Mouse (Mus musculus) heart, postnatal 0 days (tissue): Measurements from ENCODE around the gene Col18a1. TPM values are rescaled to one million over a fixed set of nuclear protein-coding genes. Genes with fewer than 3 reads are reported as not detected.

Experiments
- ATAC-seq: fragments of 200-750 bp; cut with Nextera tagmentation; 2 replicates; pipeline ENCODE4 v1.8.0; 2017; ENCODE audit warnings: low read depth, moderate number of reproducible peaks, moderate library complexity; ENCODE audit not compliant: insufficient read depth
- DNase-seq: peaks from one replicate; pipeline ENCODE4 v3.0.0-alpha.2; 2016; ENCODE audit warnings: low spot score
- H3K27ac ChIP-seq: fragments of 300-500 bp; sonication (generic); 2 replicates; pipeline ENCODE4 v1.5.1; 2014; ENCODE audit warnings: low read depth, mild to moderate bottlenecking
- H3K27me3 ChIP-seq: fragments of 300-500 bp; sonication (generic); 2 replicates; pipeline ENCODE4 v1.6.1; 2014; ENCODE audit warnings: low read length, mixed read lengths; ENCODE audit not compliant: control insufficient read depth, insufficient read depth
- H3K36me3 ChIP-seq: fragments of 300-500 bp; sonication (generic); replicated peaks from 2 replicates; pipeline ENCODE4 v1.6.1; 2014; ENCODE audit warnings: low read length, mixed read lengths; ENCODE audit not compliant: control insufficient read depth, insufficient read depth
- H3K4me1 ChIP-seq: fragments of 300-500 bp; sonication (generic); 2 replicates; pipeline ENCODE4 v1.6.1; 2014; ENCODE audit warnings: antibody characterized with exemption; ENCODE audit not compliant: control insufficient read depth, insufficient read depth
- H3K4me2 ChIP-seq: fragments of 300-500 bp; sonication (generic); 2 replicates; pipeline ENCODE4 v1.6.1; 2014; ENCODE audit warnings: low read depth, mild to moderate bottlenecking, low read length, moderate library complexity
- H3K4me3 ChIP-seq: fragments of 300-500 bp; sonication (generic); 2 replicates; pipeline ENCODE4 v1.5.1; 2014; ENCODE audit warnings: low read depth, low read length
- H3K9ac ChIP-seq: fragments of 300-500 bp; sonication (generic); replicated peaks from 2 replicates; pipeline ENCODE4 v1.6.1; 2014; ENCODE audit warnings: low read depth, low read length, mixed read lengths
- H3K9me3 ChIP-seq: fragments of 300-500 bp; sonication (generic); replicated peaks from 2 replicates; pipeline ENCODE4 v1.6.1; 2016; ENCODE audit warnings: low read length; ENCODE audit not compliant: control insufficient read depth
- CTCF ChIP-seq: IDR thresholded peaks from 2 replicates; pipeline ENCODE4 v1.5.1; 2016; ENCODE audit warnings: antibody characterized with exemption, control low read depth, low read depth
- EP300 ChIP-seq: IDR thresholded peaks from 2 replicates; pipeline ENCODE4 v1.6.1; 2016; ENCODE audit warnings: antibody characterized with exemption, low read depth
- WGBS: fragments of 180-500 bp; shearing (Covaris S2); extraction: QIAGEN DNeasy Blood & Tissue Kit; methylation state at CpG from one replicate; pipeline ENCODE4 v1.1.7; 2014; 5-methylcytosine and 5-hydroxymethylcytosine counted together
- polyA plus RNA-seq: library from polyadenylated mRNA; unstranded; fragments of >200 nt; fragmentation: Nextera tagmentation; extraction: Ambion mirVana; gene quantifications from 2 replicates; pipeline ENCODE4 v1.2.1, GENCODE M21; 2015
- total RNA-seq: library from RNA; depleted of rRNA; stranded (reverse); fragments of >200 nt; gene quantifications from 2 replicates; pipeline ENCODE4 v1.2.3, GENCODE M21; 2014; ENCODE audit warnings: low replicate concordance

Col18a1 gene
- total and polyA plus RNA-seq, 2 experiments from 2014 or later, result 47.3 to 130 TPM

DNA sequence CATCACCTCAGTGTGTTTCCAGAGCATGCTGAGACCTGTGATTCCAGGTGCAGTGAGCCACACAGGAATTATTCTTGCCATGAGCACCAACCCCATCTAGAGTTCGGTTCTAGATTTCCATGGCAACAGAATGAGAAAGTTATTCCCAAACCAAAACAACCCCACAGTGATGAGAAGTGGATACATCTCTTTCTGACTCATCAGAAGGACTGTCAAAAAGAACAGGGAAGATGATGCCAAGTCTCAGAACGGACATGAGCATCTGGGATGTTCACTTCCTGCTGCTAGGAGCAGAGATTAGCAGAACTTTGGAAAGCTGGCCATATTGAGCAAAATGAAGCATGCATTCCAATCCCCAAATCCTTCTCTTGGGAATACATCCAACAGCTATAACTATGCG lies 13.8 kb upstream of the Col18a1 start:
- H3K36me3 ChIP-seq, result no peaks in the 10 kb centered on the region
- ATAC-seq, result no peak
- 0 out of 2 replicates have a peak, but pooled peaks cover 3% of the 10 kb centered on the region for H3K9me3 ChIP-seq
- H3K4me1 ChIP-seq, result no peaks in the 10 kb centered on the region
- TF ChIP-seq EP300 (no peak), CTCF (no peak)
- no peak for DNase-seq
- no peak overlapping the region for H3K4me2 ChIP-seq
- no peaks in the 10 kb centered on the region for H3K27me3 ChIP-seq
- H3K27ac ChIP-seq, result no peak overlapping the region
- WGBS, result 65% methylated on average over 3 of the region's 3 CpGs
- H3K4me3 ChIP-seq, result no peak overlapping the region
- no peak overlapping the region for H3K9ac ChIP-seq

DNA sequence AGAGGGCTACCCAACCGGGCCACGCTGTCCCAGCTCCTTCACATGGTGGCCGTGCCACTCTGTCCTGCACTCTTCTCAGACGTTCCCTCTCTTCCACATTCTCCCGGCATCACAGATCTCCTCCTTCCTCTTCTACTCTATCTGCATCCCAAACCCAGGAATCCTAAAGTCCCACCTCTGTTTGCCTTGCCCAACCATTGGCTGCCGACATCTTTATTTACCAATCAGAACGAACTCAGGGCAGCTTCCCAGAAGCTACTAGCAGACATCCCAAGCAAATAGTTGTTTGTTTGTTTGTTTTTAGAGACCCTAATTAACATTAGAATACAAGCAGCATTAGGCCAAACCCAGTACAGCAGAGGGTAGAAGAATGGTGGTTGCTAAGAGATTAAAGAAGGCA lies 12.3 kb upstream of the Col18a1 start:
- TF ChIP-seq EP300, result no peak
- TF ChIP-seq CTCF, result no peak
- Histone ChIP-seq H3K27me3 (no peaks in the 10 kb centered on the region), H3K9ac (no peak overlapping the region), H3K36me3 (no peaks in the 10 kb centered on the region), H3K27ac (no peak overlapping the region), H3K4me2 (no peak overlapping the region), H3K4me3 (no peak overlapping the region), H3K9me3 (no peaks in the 10 kb centered on the region), H3K4me1 (no peaks in the 10 kb centered on the region)
- ATAC-seq (no peak), DNase-seq (no peak)
- WGBS, result 80% methylated on average over 7 of the region's 7 CpGs

DNA sequence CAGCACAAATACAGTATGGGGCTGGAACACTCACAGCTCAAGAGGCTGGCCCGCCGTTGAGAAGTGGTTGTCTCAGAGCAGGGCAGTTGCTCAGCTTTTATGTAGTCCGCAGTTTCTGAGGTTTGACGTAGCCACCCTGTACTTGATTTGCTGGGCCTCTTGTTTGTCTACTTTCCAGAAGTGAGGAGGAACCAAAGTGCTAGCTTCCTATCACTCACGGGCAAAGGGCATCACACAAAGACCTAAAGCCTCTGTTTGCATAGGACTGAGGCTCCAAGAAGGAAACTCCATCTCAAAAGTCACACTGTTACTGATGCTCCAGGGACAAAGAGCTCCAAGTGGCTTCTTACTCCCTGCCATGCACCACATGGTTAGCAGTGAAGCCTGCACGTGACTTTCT lies 4.1 kb upstream of the Col18a1 start:
- Histone ChIP-seq H3K4me3 (no peak overlapping the region), H3K4me1 (peaks cover 10% of the 10 kb centered on the region; the same call in 1 of the 2 replicates), H3K36me3 (no peaks in the 10 kb centered on the region), H3K4me2 (no peak overlapping the region), H3K9me3 (no peaks in the 10 kb centered on the region), H3K27ac (no peak overlapping the region), H3K9ac (no peak overlapping the region), H3K27me3 (peaks cover 22% of the 10 kb centered on the region; the same call in 1 of the 2 replicates)
- DNase-seq (no peak), ATAC-seq (no peak)
- TF ChIP-seq CTCF (no peak), EP300 (no peak)
- WGBS, result 82% methylated on average over 6 of the region's 6 CpGs

DNA sequence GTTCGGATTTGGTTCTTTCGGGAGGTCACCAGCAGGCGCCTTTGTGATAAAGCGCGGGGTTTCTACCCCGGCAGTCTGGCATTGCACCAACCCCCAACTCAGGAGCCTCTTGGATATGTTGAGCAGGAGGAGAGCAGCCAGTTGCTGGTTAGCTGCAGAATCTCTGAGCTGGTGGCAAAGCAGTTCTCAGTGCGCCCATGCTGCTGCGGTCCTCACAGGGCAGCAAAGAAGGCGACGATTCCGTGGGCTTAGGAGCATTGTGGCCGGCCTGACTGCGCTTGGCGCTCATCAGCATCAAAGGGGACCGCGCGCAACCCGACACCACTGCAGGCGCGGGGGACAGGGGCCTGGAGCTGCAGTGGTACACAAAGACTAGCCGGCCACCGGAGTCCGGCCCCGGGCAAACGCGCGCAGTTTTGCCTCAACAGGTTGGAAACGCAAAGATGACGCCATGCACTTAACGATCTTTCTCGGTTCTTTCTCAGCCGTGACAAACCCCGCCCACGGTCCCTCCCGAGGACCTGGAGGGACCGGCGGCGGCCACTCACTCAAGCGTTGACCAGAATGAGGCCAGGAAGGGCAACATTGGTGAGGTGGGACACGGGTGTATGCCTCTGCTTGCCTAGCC lies 916 bp downstream of the Col18a1 start:
- Histone ChIP-seq H3K36me3 (no peaks in the 10 kb centered on the region), H3K4me2 (peak overlapping the region; percentile 68), H3K27me3 (peaks cover 32% of the 10 kb centered on the region; the same call in 1 of the 2 replicates), H3K9me3 (no peaks in the 10 kb centered on the region), H3K27ac (0 out of 2 replicates have a peak overlapping the region, but pooled peaks have one; percentile 8), H3K4me3 (peak overlapping the region; percentile 52), H3K9ac (peak overlapping the region; percentile 14), H3K4me1 (peaks cover 10% of the 10 kb centered on the region; the same call in 1 of the 2 replicates)
- 3% methylated on average over 40 of the region's 40 CpGs for WGBS
- no peak for TF ChIP-seq EP300
- TF ChIP-seq CTCF, result no peak
- DNase-seq, result no peak
- ATAC-seq, result peak; percentile 44

DNA sequence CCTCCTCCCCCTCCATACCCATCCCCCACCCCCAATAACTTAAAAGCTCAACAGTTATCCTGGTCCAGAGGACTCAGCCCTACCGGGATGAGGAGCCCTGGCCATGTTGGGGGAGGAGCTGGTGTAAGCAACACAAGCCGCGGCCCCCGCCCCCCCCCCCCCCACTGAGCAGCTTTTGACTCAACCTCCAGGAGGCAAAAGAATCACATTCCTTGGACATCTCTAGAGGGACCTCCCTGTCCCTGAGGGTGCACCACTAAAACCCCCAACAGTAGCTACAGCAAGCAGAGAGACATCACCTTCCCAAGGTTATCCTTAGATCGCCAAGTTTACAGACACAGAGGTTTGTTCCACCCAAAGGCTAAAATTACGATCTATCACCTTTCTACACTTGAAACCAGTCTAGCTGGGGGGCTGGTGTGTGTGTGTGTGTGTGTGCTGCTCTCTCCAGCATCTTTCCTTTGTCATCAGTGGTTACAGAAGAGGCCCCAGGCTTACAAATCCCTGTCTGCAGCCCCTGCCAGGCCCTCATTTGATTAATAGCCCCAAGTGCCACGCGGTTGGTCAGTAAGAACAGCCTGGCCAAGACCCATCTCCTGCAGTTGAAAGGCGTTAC lies 1.8 kb downstream of the Col18a1 start:
- WGBS, result 31% methylated on average over 9 of the region's 9 CpGs
- H3K4me3 ChIP-seq, result peak overlapping the region; percentile 52
- H3K9me3 ChIP-seq, result no peaks in the 10 kb centered on the region
- no peaks in the 10 kb centered on the region for H3K36me3 ChIP-seq
- peak overlapping the region; percentile 68 for H3K4me2 ChIP-seq
- peaks cover 18% of the 10 kb centered on the region for H3K4me1 ChIP-seq
- H3K27ac ChIP-seq, result no peak overlapping the region
- H3K27me3 ChIP-seq, result peaks cover 32% of the 10 kb centered on the region; the same call in 1 of the 2 replicates
- H3K9ac ChIP-seq, result no peak overlapping the region
- TF ChIP-seq CTCF, result no peak
- no peak for TF ChIP-seq EP300
- ATAC-seq (no peak), DNase-seq (no peak)
